Mouse (Mus musculus) hindbrain, postnatal 0 days (tissue): Measurements from ENCODE around the gene Gtf3c1. TPM values are rescaled to one million over a fixed set of nuclear protein-coding genes. Genes with fewer than 3 reads are reported as not detected.
"Not testable (repeated sequence)": the region's sequence is repeated elsewhere in the genome, so short reads cannot be mapped to it uniquely, and the experiment has no call there.

Experiments
- ATAC-seq: fragments of 200-750 bp; cut with Nextera tagmentation; 2 replicates; pipeline ENCODE4 v1.8.0; 2017; ENCODE audit warnings: mild to moderate bottlenecking, moderate TSS enrichment, moderate library complexity
- DNase-seq: peaks from one replicate; pipeline ENCODE4 v3.0.0-alpha.2; 2015; ENCODE audit warnings: low spot score
- H3K27ac ChIP-seq: fragments of 300-500 bp; sonication (generic); 2 replicates; pipeline ENCODE4 v1.5.1; 2014; ENCODE audit warnings: mild to moderate bottlenecking
- H3K27me3 ChIP-seq: fragments of 300-500 bp; sonication (generic); 2 replicates; pipeline ENCODE4 v1.6.1; 2014; ENCODE audit warnings: low read length, mixed read lengths; ENCODE audit not compliant: insufficient read depth
- H3K36me3 ChIP-seq: fragments of 300-500 bp; sonication (generic); 2 replicates; pipeline ENCODE4 v1.6.1; 2014; ENCODE audit warnings: low read length, mixed read lengths; ENCODE audit not compliant: insufficient read depth
- H3K4me1 ChIP-seq: fragments of 300-500 bp; sonication (generic); 2 replicates; pipeline ENCODE4 v1.6.1; 2014; ENCODE audit warnings: antibody characterized with exemption, low read length, mixed read lengths; ENCODE audit not compliant: insufficient read depth
- H3K4me2 ChIP-seq: fragments of 300-500 bp; sonication (generic); 2 replicates; pipeline ENCODE4 v1.6.1; 2014; ENCODE audit warnings: low read depth, mild to moderate bottlenecking, low read length, moderate library complexity, mixed read lengths
- H3K4me3 ChIP-seq: fragments of 300-500 bp; sonication (generic); 2 replicates; pipeline ENCODE4 v1.5.1; 2014; ENCODE audit warnings: low read length
- H3K9ac ChIP-seq: fragments of 300-500 bp; sonication (generic); replicated peaks from 2 replicates; pipeline ENCODE4 v1.6.1; 2014; ENCODE audit warnings: mild to moderate bottlenecking, low read length, moderate library complexity, mixed read lengths
- H3K9me3 ChIP-seq: fragments of 300-500 bp; sonication (generic); 2 replicates; pipeline ENCODE4 v1.6.1; 2016; ENCODE audit warnings: low read length, mixed read lengths
- CTCF ChIP-seq: IDR thresholded peaks from 2 replicates; pipeline ENCODE4 v1.5.1; 2016; ENCODE audit warnings: antibody characterized with exemption, control low read depth, low read depth
- WGBS: fragments of 180-500 bp; shearing (Covaris S2); extraction: QIAGEN DNeasy Blood & Tissue Kit; methylation state at CpG from one replicate; pipeline ENCODE4 v1.1.7; 2014; 5-methylcytosine and 5-hydroxymethylcytosine counted together
- polyA plus RNA-seq: library from polyadenylated mRNA; unstranded; fragments of >200 nt; fragmentation: Nextera tagmentation; extraction: Ambion mirVana; gene quantifications from 2 replicates; pipeline ENCODE4 v1.2.1, GENCODE M21; 2015
- total RNA-seq: library from RNA; depleted of rRNA; stranded (reverse); fragments of >200 nt; gene quantifications from 2 replicates; pipeline ENCODE4 v1.2.3, GENCODE M21; 2014

Gene Gtf3c1
- total and polyA plus RNA-seq, 2 experiments from 2014 or later, result 17.7 to 78.2 TPM

GRCm38 (mm10) chr7:125722127-125722526 lies 14.5 kb upstream of the Gtf3c1 start:
- no peak overlapping the region for H3K9ac ChIP-seq
- no peaks in the 10 kb centered on the region for H3K36me3 ChIP-seq
- peak; percentile 45 for TF ChIP-seq CTCF
- H3K4me2 ChIP-seq, result no peak overlapping the region
- ATAC-seq (no peak), DNase-seq (no peak)
- no peaks in the 10 kb centered on the region; the same call in 1 of the 2 replicates for H3K4me1 ChIP-seq
- H3K27me3 ChIP-seq, result no peaks in the 10 kb centered on the region
- H3K9me3 ChIP-seq, result no peaks in the 10 kb centered on the region
- H3K27ac ChIP-seq, result no peak overlapping the region
- no peak overlapping the region for H3K4me3 ChIP-seq

DNA sequence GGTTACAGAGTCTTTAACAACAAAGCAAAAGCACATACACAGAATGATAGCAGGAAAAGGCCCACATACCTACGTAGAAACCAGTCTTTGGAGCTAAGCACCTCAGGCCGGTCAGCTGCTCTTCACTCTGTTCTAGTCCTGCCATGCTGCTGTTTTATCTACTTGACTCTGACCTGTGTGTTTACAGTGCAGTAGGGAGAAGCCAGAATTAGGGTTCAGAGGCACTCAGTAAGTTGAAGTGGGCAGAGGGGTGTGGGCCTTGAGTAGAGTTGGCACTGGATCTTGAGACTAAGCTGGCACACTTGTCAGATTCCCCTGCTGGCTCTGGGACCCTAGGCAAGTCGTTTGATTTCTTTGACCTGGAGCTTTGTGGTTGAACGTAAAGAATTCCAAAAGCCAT lies 13.5 kb upstream of the Gtf3c1 start:
- DNase-seq, result no peak
- Histone ChIP-seq H3K9ac (no peak overlapping the region), H3K27ac (no peak overlapping the region), H3K9me3 (no peaks in the 10 kb centered on the region), H3K4me3 (no peak overlapping the region), H3K4me1 (no peaks in the 10 kb centered on the region; the same call in 1 of the 2 replicates), H3K36me3 (no peaks in the 10 kb centered on the region), H3K4me2 (no peak overlapping the region), H3K27me3 (no peaks in the 10 kb centered on the region)
- ATAC-seq, result no peak
- no peak for TF ChIP-seq CTCF
- 74% methylated on average over 4 of the region's 4 CpGs for WGBS

DNA sequence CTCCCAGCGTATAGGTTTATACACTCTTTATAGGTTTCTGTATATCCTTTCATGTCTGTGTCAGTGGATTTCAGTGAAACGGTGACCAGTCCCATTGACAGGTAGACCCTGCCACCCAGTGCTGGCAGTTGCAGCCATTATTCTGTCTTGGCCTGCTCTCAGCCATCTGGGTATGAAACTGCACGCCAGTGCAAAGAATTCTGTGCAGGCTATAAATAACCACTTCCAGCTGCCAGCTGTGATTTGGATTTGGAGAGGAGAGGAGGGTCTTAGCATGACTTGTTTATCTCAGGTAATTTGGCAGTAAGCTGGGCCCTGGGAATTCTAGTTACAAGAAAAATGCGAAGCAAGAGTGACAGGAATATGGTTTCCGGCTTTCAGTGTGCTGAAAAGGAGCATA lies 12.8 kb upstream of the Gtf3c1 start:
- no peaks in the 10 kb centered on the region for H3K36me3 ChIP-seq
- TF ChIP-seq CTCF, result no peak
- no peaks in the 10 kb centered on the region for H3K27me3 ChIP-seq
- no peak for ATAC-seq
- peak; percentile 54 for DNase-seq
- no peaks in the 10 kb centered on the region; the same call in 1 of the 2 replicates for H3K4me1 ChIP-seq
- 58% methylated on average over 5 of the region's 5 CpGs for WGBS
- H3K9me3 ChIP-seq, result no peaks in the 10 kb centered on the region
- no peak overlapping the region for H3K4me2 ChIP-seq
- H3K4me3 ChIP-seq, result no peak overlapping the region
- no peak overlapping the region for H3K27ac ChIP-seq
- no peak overlapping the region for H3K9ac ChIP-seq

DNA sequence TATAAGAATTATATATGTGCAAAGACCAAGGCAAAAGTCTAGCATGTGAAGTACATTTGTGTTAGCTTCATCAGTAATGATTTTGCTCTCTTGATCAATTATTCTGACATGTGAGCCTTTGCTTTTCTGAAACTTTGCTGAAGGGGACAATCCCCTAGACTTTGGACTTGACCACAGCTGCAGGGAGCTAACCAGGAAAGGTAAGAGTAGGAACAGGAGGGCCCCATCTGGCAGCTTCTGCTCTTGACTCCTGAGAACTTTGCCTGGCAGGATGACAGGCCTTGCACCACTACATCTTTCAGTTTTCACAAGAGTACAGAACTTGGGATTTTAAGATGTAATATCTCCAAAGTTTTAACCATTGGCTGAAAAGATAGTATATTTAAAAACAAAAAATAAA lies 10.0 kb upstream of the Gtf3c1 start:
- H3K4me2 ChIP-seq, result no peak overlapping the region
- no peak for TF ChIP-seq CTCF
- no peak overlapping the region for H3K9ac ChIP-seq
- H3K4me3 ChIP-seq, result no peak overlapping the region
- no peak for DNase-seq
- no peaks in the 10 kb centered on the region for H3K36me3 ChIP-seq
- no peak for ATAC-seq
- no peaks in the 10 kb centered on the region for H3K4me1 ChIP-seq
- no peak overlapping the region for H3K27ac ChIP-seq
- no peaks in the 10 kb centered on the region for H3K27me3 ChIP-seq
- H3K9me3 ChIP-seq, result no peaks in the 10 kb centered on the region

DNA sequence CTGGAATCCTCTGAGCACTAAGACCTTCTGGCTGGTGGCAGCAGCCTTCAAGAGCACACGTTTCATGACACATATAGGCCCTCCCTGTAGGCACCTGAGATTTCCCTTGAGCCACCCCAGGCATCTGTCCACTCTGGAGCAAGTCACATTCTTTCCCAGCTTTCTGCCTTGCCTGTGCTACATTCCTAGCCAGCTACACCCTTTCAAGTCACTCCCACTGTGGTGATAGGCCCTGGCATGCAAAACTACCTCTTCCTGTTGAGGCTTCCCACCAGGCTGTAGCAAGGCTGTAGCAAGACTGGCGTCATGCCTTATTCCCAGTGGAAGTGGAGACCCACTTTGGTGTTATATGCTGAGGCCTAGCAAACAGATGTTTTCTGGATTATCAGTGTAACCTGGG lies 9.1 kb upstream of the Gtf3c1 start:
- 51% methylated on average over 2 of the region's 2 CpGs for WGBS
- H3K27ac ChIP-seq, result no peak overlapping the region
- no peak for ATAC-seq
- no peaks in the 10 kb centered on the region for H3K9me3 ChIP-seq
- no peak for TF ChIP-seq CTCF
- no peaks in the 10 kb centered on the region for H3K36me3 ChIP-seq
- H3K4me3 ChIP-seq, result no peak overlapping the region
- no peak overlapping the region for H3K4me2 ChIP-seq
- no peaks in the 10 kb centered on the region for H3K27me3 ChIP-seq
- no peak overlapping the region for H3K9ac ChIP-seq
- no peak for DNase-seq
- no peaks in the 10 kb centered on the region for H3K4me1 ChIP-seq

- no peak for ATAC-seq
- Histone ChIP-seq H3K27ac (no peak overlapping the region), H3K4me3 (no peak overlapping the region), H3K9ac (no peak overlapping the region), H3K4me2 (no peak overlapping the region), H3K4me1 (no peaks in the 10 kb centered on the region), H3K36me3 (no peaks in the 10 kb centered on the region), H3K27me3 (no peaks in the 10 kb centered on the region), H3K9me3 (no peaks in the 10 kb centered on the region)
- TF ChIP-seq CTCF, result no peak
- WGBS, result 90% methylated on average over 3 of the region's 3 CpGs
- DNase-seq, result no peak
Observed at GRCm38 (mm10) chr7:125714803-125715202, 7.2 kb upstream of the Gtf3c1 start.

DNA sequence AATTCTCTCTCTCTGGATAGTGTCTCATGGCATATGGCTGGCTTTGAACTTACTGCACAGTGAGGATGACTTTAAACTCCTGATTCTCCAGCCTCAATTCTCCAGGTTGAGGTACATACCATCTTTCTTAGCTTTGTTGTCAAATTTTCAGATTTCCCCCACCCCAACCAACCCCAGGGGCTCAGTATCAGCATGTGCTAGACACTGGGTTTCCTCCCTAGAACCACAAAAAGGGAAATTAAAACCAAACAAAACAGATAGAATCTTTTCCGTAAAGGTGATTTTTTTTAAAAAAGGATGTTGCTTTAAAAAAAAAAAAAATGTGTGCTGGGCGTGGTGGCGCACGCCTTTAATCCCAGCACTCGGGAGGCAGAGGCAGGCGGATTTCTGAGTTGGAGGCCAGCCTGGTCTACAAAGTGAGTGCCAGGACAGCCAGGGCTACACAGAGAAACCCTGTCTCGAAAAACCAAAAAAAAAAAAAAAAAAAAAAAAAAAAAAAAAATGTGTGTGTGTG lies 6.0 kb upstream of the Gtf3c1 start:
- not testable (repeated sequence) for H3K4me2 ChIP-seq, H3K4me3 ChIP-seq, H3K36me3 ChIP-seq, H3K4me1 ChIP-seq, DNase-seq, H3K27ac ChIP-seq, H3K27me3 ChIP-seq, ATAC-seq, H3K9me3 ChIP-seq, H3K9ac ChIP-seq
- WGBS, result 99% methylated on average over 6 of the region's 7 CpGs
